25 mouse cellular contexts compared by ENCODE assay signal in genomic region chr10:9002261-9002660, GRCm38 (mm10).
DNase-seq lines count a peak whose midpoint lies in the region; ATAC-seq and TF ChIP-seq lines count a peak whose summit lies in the region.
"Had no signal": no experiment of that assay in that cellular context is flagged by ENCODE, and none has a peak within 500 bp of the region (broad histone marks: within the 10 kb centered on the region; RNA-seq: fewer than 3 reads in every experiment).

No protein-coding gene starts in this region.

- H3K9ac ChIP-seq in lung, embryonic 14.5 days: no peak overlapping the region
- H3K9ac ChIP-seq: embryonic facial prominence, embryonic 13.5 days; embryonic facial prominence, embryonic 15.5 days; forebrain, embryonic 12.5 days had no signal

- peak; percentile 19 for DNase-seq in kidney, postnatal 10 days
- no peak for DNase-seq in kidney, postnatal 25 days
- DNase-seq in lung, embryonic 14.5 days: peak; percentile 57
- DNase-seq in lung, postnatal 4 days: no peak
- DNase-seq in lung, postnatal 25 days (ENCODE audit: low spot score): peak; percentile 5
- DNase-seq in lung, adult 18-20 months: no peak
- DNase-seq in brain, embryonic 14.5 days (ENCODE audit: low read depth): peak; percentile 18
- DNase-seq in adrenal gland, postnatal 25 days: no peak
- DNase-seq: adrenal gland, adult 2 months; adrenal gland, postnatal 10 days; adrenal gland, postnatal 36 days; cerebellum, adult 11 months; cerebellum, adult 18-20 months; cerebellum, adult 8-10 months; cerebellum, adult 9-11 months; cerebellum, postnatal 14 days; cerebellum, postnatal 36 days; embryo, embryonic 11 days had no signal

- H3K4me3 ChIP-seq in lung, embryonic 14.5 days (ENCODE audit: low read depth, low read length): no peak overlapping the region
- H3K4me3 ChIP-seq: embryonic facial prominence, embryonic 13.5 days; embryonic facial prominence, embryonic 15.5 days; erythroblast, embryonic 14.5 days; forebrain, embryonic 10.5 days; forebrain, embryonic 12.5 days had no signal

- TF ChIP-seq CTCF in lung, embryonic 14.5 days (IDR thresholded peaks at IDR 0.05; ENCODE audit: low read depth): no peak
- TF ChIP-seq CTCF in brain, embryonic 14.5 days (IDR thresholded peaks at IDR 0.05; ENCODE audit: borderline replicate concordance, extremely low read depth, insufficient read depth, insufficient read length): no peak

- H3K27me3 ChIP-seq in lung, embryonic 14.5 days (ENCODE audit: insufficient read depth, low read length): no peaks in the 10 kb centered on the region
- H3K27me3 ChIP-seq: embryonic facial prominence, embryonic 13.5 days; embryonic facial prominence, embryonic 15.5 days had no signal

- H3K4me2 ChIP-seq in lung, embryonic 14.5 days: no peak overlapping the region
- H3K4me2 ChIP-seq: embryonic facial prominence, embryonic 13.5 days; embryonic facial prominence, embryonic 15.5 days; forebrain, embryonic 12.5 days had no signal

- no peak for TF ChIP-seq POLR2A in brain, embryonic 14.5 days (IDR thresholded peaks at IDR 0.05; ENCODE audit: borderline replicate concordance, extremely low read depth, insufficient read depth, insufficient read length, poor library complexity, severe bottlenecking)

- H3K27ac ChIP-seq in lung, embryonic 14.5 days (ENCODE audit: low read depth): no peak overlapping the region
- H3K27ac ChIP-seq: embryonic facial prominence, embryonic 13.5 days; embryonic facial prominence, embryonic 15.5 days; forebrain, embryonic 10.5 days; forebrain, embryonic 12.5 days had no signal

- H3K36me3 ChIP-seq in lung, embryonic 14.5 days (ENCODE audit: insufficient read depth): no peaks in the 10 kb centered on the region
- H3K36me3 ChIP-seq: embryonic facial prominence, embryonic 13.5 days; embryonic facial prominence, embryonic 15.5 days; forebrain, embryonic 10.5 days; forebrain, embryonic 12.5 days had no signal

- ATAC-seq in lung, embryonic 14.5 days (ENCODE audit: insufficient read depth): no peak
- ATAC-seq: forebrain, embryonic 14.5 days; forebrain, embryonic 16.5 days had no signal

- H3K9me3 ChIP-seq in lung, embryonic 14.5 days (ENCODE audit: low read depth, low read length): no peaks in the 10 kb centered on the region
- H3K9me3 ChIP-seq: embryonic facial prominence, embryonic 13.5 days; embryonic facial prominence, embryonic 15.5 days; forebrain, embryonic 10.5 days; forebrain, embryonic 12.5 days had no signal

- WGBS in lung, embryonic 14.5 days: 55% methylated on average over 5 of the region's 5 CpGs

- peaks cover 11% of the 10 kb centered on the region for H3K4me1 ChIP-seq in lung, embryonic 14.5 days (ENCODE audit: insufficient read depth)
- H3K4me1 ChIP-seq: forebrain, embryonic 10.5 days had no signal

Comparison
In these comparisons a context has a peak if more than half of its experiments do, and no peak if none do; other contexts are left out.
1. DNase-seq: peak in kidney, postnatal 10 days (single experiment), lung, embryonic 14.5 days (single experiment), lung, postnatal 25 days (single experiment) and brain, embryonic 14.5 days (single experiment); none in kidney, postnatal 25 days (0 of 2), lung, postnatal 4 days (0 of 2), lung, adult 18-20 months (0 of 2) and adrenal gland, postnatal 25 days (single experiment).